Mouse (Mus musculus) hindbrain, postnatal 0 days (tissue): Measurements from ENCODE around the gene Atp10b. TPM values are rescaled to one million over a fixed set of nuclear protein-coding genes. Genes with fewer than 3 reads are reported as not detected.

Experiments
- ATAC-seq: fragments of 200-750 bp; cut with Nextera tagmentation; 2 replicates; pipeline ENCODE4 v1.8.0; 2017; ENCODE audit warnings: mild to moderate bottlenecking, moderate TSS enrichment, moderate library complexity
- DNase-seq: peaks from one replicate; pipeline ENCODE4 v3.0.0-alpha.2; 2015; ENCODE audit warnings: low spot score
- H3K27ac ChIP-seq: fragments of 300-500 bp; sonication (generic); 2 replicates; pipeline ENCODE4 v1.5.1; 2014; ENCODE audit warnings: mild to moderate bottlenecking
- H3K27me3 ChIP-seq: fragments of 300-500 bp; sonication (generic); 2 replicates; pipeline ENCODE4 v1.6.1; 2014; ENCODE audit warnings: low read length, mixed read lengths; ENCODE audit not compliant: insufficient read depth
- H3K36me3 ChIP-seq: fragments of 300-500 bp; sonication (generic); 2 replicates; pipeline ENCODE4 v1.6.1; 2014; ENCODE audit warnings: low read length, mixed read lengths; ENCODE audit not compliant: insufficient read depth
- H3K4me1 ChIP-seq: fragments of 300-500 bp; sonication (generic); 2 replicates; pipeline ENCODE4 v1.6.1; 2014; ENCODE audit warnings: antibody characterized with exemption, low read length, mixed read lengths; ENCODE audit not compliant: insufficient read depth
- H3K4me2 ChIP-seq: fragments of 300-500 bp; sonication (generic); 2 replicates; pipeline ENCODE4 v1.6.1; 2014; ENCODE audit warnings: low read depth, mild to moderate bottlenecking, low read length, moderate library complexity, mixed read lengths
- H3K4me3 ChIP-seq: fragments of 300-500 bp; sonication (generic); 2 replicates; pipeline ENCODE4 v1.5.1; 2014; ENCODE audit warnings: low read length
- H3K9ac ChIP-seq: fragments of 300-500 bp; sonication (generic); replicated peaks from 2 replicates; pipeline ENCODE4 v1.6.1; 2014; ENCODE audit warnings: mild to moderate bottlenecking, low read length, moderate library complexity, mixed read lengths
- H3K9me3 ChIP-seq: fragments of 300-500 bp; sonication (generic); 2 replicates; pipeline ENCODE4 v1.6.1; 2016; ENCODE audit warnings: low read length, mixed read lengths
- CTCF ChIP-seq: IDR thresholded peaks from 2 replicates; pipeline ENCODE4 v1.5.1; 2016; ENCODE audit warnings: antibody characterized with exemption, control low read depth, low read depth
- WGBS: fragments of 180-500 bp; shearing (Covaris S2); extraction: QIAGEN DNeasy Blood & Tissue Kit; methylation state at CpG from one replicate; pipeline ENCODE4 v1.1.7; 2014; 5-methylcytosine and 5-hydroxymethylcytosine counted together
- polyA plus RNA-seq: library from polyadenylated mRNA; unstranded; fragments of >200 nt; fragmentation: Nextera tagmentation; extraction: Ambion mirVana; gene quantifications from 2 replicates; pipeline ENCODE4 v1.2.1, GENCODE M21; 2015
- total RNA-seq: library from RNA; depleted of rRNA; stranded (reverse); fragments of >200 nt; gene quantifications from 2 replicates; pipeline ENCODE4 v1.2.3, GENCODE M21; 2014; rRNA removed

Gene Atp10b
- total and polyA plus RNA-seq, 2 experiments from 2014 or later = 0.30 to 1.6 TPM

DNA sequence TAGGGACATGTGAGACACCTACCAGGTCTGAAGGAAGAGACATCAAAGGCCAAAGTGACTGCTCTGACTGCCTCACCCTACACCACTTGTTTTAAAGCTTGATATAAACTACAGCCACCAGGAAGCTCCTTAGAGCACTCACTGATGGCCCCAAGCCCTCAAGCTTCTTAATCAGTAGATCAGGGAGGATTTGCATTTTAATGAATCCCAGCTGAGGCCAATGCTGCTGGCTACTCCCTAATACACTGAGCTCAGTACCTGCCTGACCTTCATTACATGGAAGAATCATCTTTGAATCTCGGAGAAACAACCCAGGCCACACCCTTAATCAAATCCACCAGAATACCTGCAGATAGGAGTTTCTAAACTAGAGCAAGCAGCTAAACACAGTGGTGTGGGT, 161.3 kb downstream of the Atp10b start:
- Histone ChIP-seq H3K4me1 (no peaks in the 10 kb centered on the region), H3K4me3 (no peak overlapping the region), H3K36me3 (no peaks in the 10 kb centered on the region), H3K27ac (no peak overlapping the region), H3K9me3 (no peaks in the 10 kb centered on the region), H3K27me3 (no peaks in the 10 kb centered on the region), H3K9ac (no peak overlapping the region), H3K4me2 (no peak overlapping the region)
- ATAC-seq (no peak), DNase-seq (no peak)
- 58% methylated on average over 1 of the region's 1 CpGs for whole genome bisulfite sequencing
- TF ChIP-seq CTCF = no peak

Other genes with a start within 250 kb of the Atp10b start
- not detected in 2 replicates for gene Gm9972, start 114.1 kb upstream of the Atp10b start, total RNA-seq
- gene Gm9972, start 114.1 kb upstream of the Atp10b start, polyA plus RNA-seq = not detected in 2 replicates